Mouse (Mus musculus): ENCODE data around the gene Adam12.

DNA sequence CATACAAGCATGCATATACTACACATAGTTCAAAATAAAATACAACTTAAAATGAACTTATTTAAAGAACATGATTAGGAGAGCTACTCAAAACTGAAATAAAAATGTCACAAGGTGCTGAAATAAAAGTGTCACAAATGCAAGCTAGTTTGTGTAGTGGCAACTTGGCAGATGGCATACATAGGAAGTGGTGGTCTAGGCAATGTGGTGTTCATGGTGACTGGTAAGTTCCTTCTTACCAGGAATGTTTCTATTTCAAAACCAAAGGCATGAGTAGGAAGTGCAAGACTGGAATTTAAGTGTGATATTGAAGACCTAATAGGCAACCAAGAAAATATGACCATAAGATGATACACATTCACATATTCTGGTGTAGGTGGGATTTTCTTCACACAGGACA is 189.3 kb downstream of the Adam12 start:
- TF ChIP-seq CTCF (IDR thresholded peaks at IDR 0.05) (no peak), POLR2A (IDR thresholded peaks at IDR 0.05; ENCODE audit: insufficient read depth, low read depth, low read length) (no peak), EP300 (IDR thresholded peaks at IDR 0.05; ENCODE audit: insufficient read depth, low read depth, low read length) (no peak)

All from heart, adult 2 months (tissue).